Mouse (Mus musculus): Measurements from ENCODE around the gene Vti1a. TPM values are rescaled to one million over a fixed set of nuclear protein-coding genes. Genes with fewer than 3 reads are reported as not detected.

Gene Vti1a
- total RNA-seq, 2 experiments from 2014 or later = 63.5 to 68.1 TPM

Other genes with a start within 250 kb of the Vti1a start
- 10 to 100 TPM; 39.3 to 41.4 TPM for gene Gpam, start 189.1 kb upstream of the Vti1a start, total RNA-seq (2021)
- not detected for gene Tectb, start 135.6 kb upstream of the Vti1a start, total RNA-seq (2021)
- gene Gucy2g, start 75.1 kb upstream of the Vti1a start, total RNA-seq (2021) = 1 to 10 TPM; 2.8 to 3.7 TPM
- 10 to 100 TPM; 56.8 to 67.2 TPM for gene Acsl5, start 64.4 kb upstream of the Vti1a start, total RNA-seq (2021)
- 10 to 100 TPM; 27.4 to 27.8 TPM for gene Zdhhc6, start 263 bp upstream of the Vti1a start, total RNA-seq (2021)